ENCODE assay signal across 10 mouse cellular contexts in genomic region chrX:134371279-134371678, GRCm38 (mm10). TPM values are rescaled to one million over a fixed set of nuclear protein-coding genes. Genes with fewer than 3 reads are reported as not detected.
A peak's percentile ranks its signal among the peaks of the same experiment; 100 is the strongest.
DNase-seq lines count a peak whose midpoint lies in the region; ATAC-seq and TF ChIP-seq lines count a peak whose summit lies in the region.
"Had no signal": no experiment of that assay in that cellular context is flagged by ENCODE, and none has a peak within 500 bp of the region (broad histone marks: within the 10 kb centered on the region; RNA-seq: fewer than 3 reads in every experiment).

No protein-coding gene starts in this region.

- H3K9me3 ChIP-seq in lung, postnatal 0 days (ENCODE audit: low read length) = no peaks in the 10 kb centered on the region
- H3K9me3 ChIP-seq: limb, embryonic 12.5 days; megakaryocyte, embryonic 14.5 days had no signal

- peak; percentile 78; the same call in 1 of the 2 replicates for ATAC-seq in frontal cortex, adult (ENCODE audit: low TSS enrichment)
- ATAC-seq in lung, postnatal 0 days = no peak

- H3K36me3 ChIP-seq in lung, postnatal 0 days (ENCODE audit: insufficient read depth, low read length) = no peaks in the 10 kb centered on the region
- no peaks in the 10 kb centered on the region for H3K36me3 ChIP-seq in splenic B cell, adult 2 months (ENCODE audit: control insufficient read depth, insufficient read depth, low read length, poor library complexity, severe bottlenecking)
- H3K36me3 ChIP-seq: limb, embryonic 12.5 days had no signal

- no peak overlapping the region for H3K9ac ChIP-seq in lung, postnatal 0 days (replicated peaks; ENCODE audit: low read depth)
- H3K9ac ChIP-seq: limb, embryonic 12.5 days had no signal

- WGBS in lung, postnatal 0 days = 16% methylated on average over 2 of the region's 2 CpGs

- H3K4me3 ChIP-seq in lung, postnatal 0 days (ENCODE audit: low read depth, low read length) = no peak overlapping the region
- H3K4me3 ChIP-seq: limb, embryonic 12.5 days; megakaryocyte, embryonic 14.5 days had no signal

- peak; percentile 63 for TF ChIP-seq CTCF in lung, postnatal 0 days (IDR thresholded peaks at IDR 0.05)

- DNase-seq in frontal cortex, postnatal 14 days (ENCODE audit: low spot score in 2 of 2) = no peak
- DNase-seq in lung, postnatal 0 days (ENCODE audit: low spot score) = peak; percentile 23
- DNase-seq in lung, postnatal 4 days = no peak
- DNase-seq in c-Kit-positive CD71-negative TER-119-negative erythroid progenitor cells, embryonic 14.5 days (ENCODE audit: low read depth) = peak; percentile 8
- peak; percentile 57 for DNase-seq in splenic B cell, adult 2 months (ENCODE audit: low read depth, low spot score)
- no peak for DNase-seq in right cerebral cortex, adult 2 months (ENCODE audit: low spot score in 2 of 2)
- DNase-seq in thymus, postnatal 36 days = no peak

- TF ChIP-seq EP300 in lung, postnatal 0 days (IDR thresholded peaks at IDR 0.05) = no peak

- H3K27ac ChIP-seq in lung, postnatal 0 days (ENCODE audit: low read length) = no peak overlapping the region
- H3K27ac ChIP-seq: limb, embryonic 12.5 days had no signal

- no peak overlapping the region for H3K4me2 ChIP-seq in lung, postnatal 0 days (replicated peaks; ENCODE audit: low read depth, low read length)
- H3K4me2 ChIP-seq: limb, embryonic 12.5 days had no signal

- H3K27me3 ChIP-seq in lung, postnatal 0 days (replicated peaks; ENCODE audit: insufficient read depth, low read length) = no peaks in the 10 kb centered on the region
- H3K27me3 ChIP-seq in splenic B cell, adult 2 months (ENCODE audit: control insufficient read depth, insufficient read depth, low read length, poor library complexity, severe bottlenecking) = no peaks in the 10 kb centered on the region

- no peaks in the 10 kb centered on the region for H3K4me1 ChIP-seq in lung, postnatal 0 days (ENCODE audit: insufficient read depth, low read depth, low read length)
- H3K4me1 ChIP-seq: limb, embryonic 12.5 days; megakaryocyte, embryonic 14.5 days had no signal

RNA-seq across cellular contexts. Expression of gene Drp2, which starts 33.1 kb away (rescaled TPM):
- 0.06 and 0.17 TPM in 2 replicates for polyA plus RNA-seq in lung, postnatal 0 days (2015; fragmentation: Nextera tagmentation; extraction: Ambion mirVana)

Comparison
In these comparisons a context has a peak if more than half of its experiments do, and no peak if none do; other contexts are left out.
1. DNase-seq: peak in lung, postnatal 0 days (single experiment), c-Kit-positive CD71-negative TER-119-negative erythroid progenitor cells, embryonic 14.5 days (single experiment) and splenic B cell, adult 2 months (single experiment); none in frontal cortex, postnatal 14 days (0 of 2), lung, postnatal 4 days (0 of 2), right cerebral cortex, adult 2 months (0 of 2) and thymus, postnatal 36 days (0 of 2).